Mouse (Mus musculus) layer of hippocampus, adult 9-11 months (tissue): Measurements from ENCODE around the gene Gdnf.

Experiments used
- DNase-seq: peaks from one replicate; pipeline ENCODE4 v3.0.0; 2022

Gdnf gene

DNA sequence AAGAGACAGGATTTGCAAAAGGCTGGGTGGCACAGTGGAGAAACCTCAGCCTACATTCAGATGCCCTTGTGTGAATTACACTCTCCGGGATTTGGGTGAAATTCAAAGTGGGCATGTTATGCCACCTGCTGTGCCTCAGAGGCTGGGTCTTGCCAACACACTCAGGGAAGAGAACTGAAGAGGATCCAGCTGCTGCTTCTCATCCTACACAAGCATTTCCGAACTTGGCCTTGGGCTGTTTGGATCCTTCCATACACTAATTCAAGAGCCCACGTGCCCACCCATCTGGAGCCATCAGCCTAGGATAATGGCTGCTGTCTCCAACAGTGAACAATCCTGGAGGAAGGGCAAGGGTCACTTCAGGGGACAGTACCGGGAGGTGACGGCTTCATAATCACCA, 52.7 kb downstream of the Gdnf start:
- DNase-seq = peak; percentile 9

DNA sequence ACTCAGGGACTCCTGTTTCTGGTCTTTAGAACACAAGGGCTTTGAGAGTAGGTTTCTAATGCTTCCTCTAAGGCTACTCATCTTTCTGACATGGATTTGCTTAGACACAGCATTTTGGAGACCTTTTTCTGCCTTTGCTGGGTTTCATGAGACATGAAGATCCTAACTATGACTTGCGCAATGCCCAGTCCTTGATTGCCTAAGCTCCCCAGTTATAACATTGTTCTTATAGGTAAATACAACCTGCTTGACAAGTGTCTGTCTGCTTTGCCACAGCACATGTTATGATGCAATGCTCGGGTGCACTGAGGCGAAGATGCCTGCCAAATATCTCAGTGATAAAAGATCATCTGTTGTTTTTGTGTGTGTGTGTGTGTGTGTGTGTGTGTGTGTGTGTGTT, 54.7 kb downstream of the Gdnf start:
- DNase-seq = no peak

GRCm38 (mm10) chr15:7872473-7872872, 61.8 kb downstream of the Gdnf start:
- DNase-seq = no peak

DNA sequence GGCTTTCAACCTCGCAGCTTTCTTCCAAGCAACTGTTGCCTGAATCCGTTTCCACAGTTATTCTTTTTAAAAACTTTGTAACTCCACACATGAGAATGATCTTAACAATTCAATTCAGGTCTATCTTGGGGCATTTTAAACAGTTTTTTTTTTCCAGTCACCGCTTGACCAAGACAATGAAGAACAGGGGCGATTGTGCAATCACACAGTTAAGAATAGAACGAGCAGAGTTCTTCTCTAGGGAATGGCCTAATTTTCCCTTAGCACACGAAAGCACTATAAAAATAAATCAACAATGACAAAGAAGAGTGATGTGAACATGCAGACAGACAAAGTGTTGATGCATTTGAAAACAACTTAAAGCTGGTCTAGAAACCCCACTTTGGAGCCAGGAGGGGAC, 65.2 kb downstream of the Gdnf start:
- DNase-seq = no peak

DNA sequence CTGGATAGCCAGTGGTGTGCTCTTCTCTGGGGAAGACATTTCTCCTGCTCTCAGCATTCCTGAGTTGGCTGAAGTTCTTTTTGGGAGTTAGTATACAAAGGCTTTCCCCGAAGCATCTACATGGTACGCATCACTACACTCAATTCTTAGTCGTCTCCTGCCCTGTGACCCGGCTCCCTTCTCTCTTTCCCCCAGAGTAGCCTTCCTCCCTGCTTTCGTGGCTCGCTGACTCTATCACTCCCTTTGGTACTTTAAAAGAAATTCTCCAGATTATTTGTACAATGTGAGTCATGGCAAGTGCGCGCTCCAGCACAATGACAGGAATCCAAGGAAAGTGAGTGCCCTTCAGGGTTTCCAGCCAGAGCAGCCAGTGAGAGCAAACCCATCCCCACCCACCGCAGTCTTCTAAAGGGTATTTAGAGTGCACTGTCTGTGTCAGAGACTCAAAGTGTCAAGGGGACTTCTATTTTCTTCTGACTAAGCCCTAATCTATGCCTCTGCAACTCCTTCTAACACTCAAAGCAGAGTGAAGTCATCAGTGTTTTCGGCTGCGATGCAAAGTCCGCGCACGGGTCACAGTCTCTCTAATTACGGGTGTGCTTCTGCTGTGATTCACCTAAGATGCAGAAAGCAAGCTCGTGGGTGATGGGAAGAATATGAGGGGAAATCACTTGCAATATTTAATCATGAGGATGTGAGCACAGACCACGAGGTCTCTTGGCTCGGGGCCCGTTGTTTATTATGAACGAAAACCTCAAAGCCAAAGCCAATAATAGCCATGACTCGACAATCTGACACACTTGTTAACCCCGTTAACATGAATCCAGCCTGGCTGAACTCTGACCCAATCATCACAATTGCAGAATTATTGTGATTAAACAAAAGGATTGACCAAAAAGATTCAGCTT, 67.2 kb downstream of the Gdnf start:
- DNase-seq = no peak

DNA sequence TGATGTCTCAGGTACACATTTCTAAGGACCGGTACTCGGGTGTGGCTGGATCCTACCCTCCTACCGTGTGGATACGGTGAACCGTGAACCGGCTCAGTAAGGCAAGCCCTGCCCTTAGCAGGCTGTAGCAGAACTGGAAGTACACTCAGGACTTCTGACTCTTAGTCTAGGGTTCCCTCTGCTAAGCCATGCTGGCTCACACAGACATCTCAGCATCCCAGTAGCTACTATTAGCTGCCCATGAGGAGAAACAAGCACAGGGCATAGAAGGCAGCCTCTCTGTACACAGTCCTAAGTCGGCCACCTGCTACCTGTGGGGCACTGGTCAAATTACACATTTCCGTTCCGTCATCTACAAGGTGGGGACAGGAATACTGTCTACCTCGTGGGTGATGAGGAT, 68.2 kb downstream of the Gdnf start:
- no peak for DNase-seq

DNA sequence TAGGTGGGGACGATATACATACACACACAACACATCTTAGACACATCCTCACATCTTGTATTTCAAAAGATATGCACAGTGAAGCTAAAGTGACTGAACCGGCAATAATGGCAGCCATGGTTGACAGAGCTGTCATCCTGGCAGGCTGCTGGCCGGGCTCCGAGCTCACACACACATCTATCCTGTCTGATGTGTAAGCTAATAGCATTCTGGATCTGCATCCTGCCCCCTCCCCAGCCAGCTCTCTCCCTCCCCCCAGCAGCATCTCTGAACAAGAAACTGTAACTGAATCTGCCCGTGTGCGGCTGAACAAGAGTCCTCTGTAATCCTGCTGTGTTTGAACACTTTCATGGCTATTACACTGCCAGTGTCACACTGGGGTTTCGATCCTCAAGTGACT, 69.3 kb downstream of the Gdnf start:
- DNase-seq = no peak

- DNase-seq = no peak
Observed at GRCm38 (mm10) chr15:7884181-7884580, 73.5 kb downstream of the Gdnf start.

DNA sequence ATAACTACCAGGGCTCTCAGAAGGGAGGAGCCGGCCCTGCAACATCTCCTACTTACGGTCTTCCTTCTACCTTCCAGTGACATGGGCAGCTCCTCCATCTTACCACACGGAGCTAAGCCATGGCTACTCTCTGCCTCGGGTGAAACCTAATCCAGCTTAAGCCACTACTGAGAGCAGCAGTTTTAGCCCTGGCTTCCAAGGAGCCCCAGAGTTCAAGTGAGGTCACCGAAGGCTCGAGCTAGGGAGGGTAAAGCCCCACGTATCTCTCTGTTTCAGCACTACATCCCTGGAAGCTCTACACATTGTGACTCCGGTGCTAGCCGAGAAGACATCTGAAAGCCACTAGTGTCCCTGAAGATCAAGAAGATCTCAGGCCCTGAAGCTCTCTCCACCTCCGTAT, 74.5 kb downstream of the Gdnf start:
- no peak for DNase-seq

DNA sequence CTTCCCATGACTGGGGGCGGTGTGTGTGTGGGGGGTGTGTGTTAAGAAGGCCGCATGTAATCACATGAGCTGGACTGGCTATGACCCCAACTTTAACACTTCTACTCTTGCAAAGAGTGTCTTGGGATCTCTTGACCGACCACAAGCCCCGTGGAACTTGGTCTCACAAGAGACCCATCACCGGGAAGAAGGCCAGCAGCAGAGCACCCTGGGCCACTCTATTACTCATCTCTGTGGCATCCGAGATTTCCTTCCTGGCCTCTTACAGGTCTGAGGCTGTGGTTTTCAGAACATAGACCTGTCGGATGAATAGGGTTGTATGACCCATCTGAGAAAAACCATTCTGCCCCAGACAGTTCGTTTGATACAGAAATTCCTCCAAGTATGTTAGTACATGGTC, 75.9 kb downstream of the Gdnf start:
- DNase-seq = no peak
